Mouse (Mus musculus) cerebellum, postnatal 4 days (tissue): ENCODE measurements at regions not wholly inside any gene's neighbourhood (a gene's known extent, or its start where the extent isn't known, plus 50 kb on each side); places are given as distances from the start of the nearest gene placed in this dataset.
A peak's percentile ranks its signal among the peaks of the same experiment; 100 is the strongest.

ENCODE experiments used
- DNase-seq, 2 experiments: peaks; one replicate each; pipeline ENCODE4 v3.0.0; 2022; ENCODE audit warnings: low spot score in 2 of 2, mixed read lengths in 1 of 2

DNA sequence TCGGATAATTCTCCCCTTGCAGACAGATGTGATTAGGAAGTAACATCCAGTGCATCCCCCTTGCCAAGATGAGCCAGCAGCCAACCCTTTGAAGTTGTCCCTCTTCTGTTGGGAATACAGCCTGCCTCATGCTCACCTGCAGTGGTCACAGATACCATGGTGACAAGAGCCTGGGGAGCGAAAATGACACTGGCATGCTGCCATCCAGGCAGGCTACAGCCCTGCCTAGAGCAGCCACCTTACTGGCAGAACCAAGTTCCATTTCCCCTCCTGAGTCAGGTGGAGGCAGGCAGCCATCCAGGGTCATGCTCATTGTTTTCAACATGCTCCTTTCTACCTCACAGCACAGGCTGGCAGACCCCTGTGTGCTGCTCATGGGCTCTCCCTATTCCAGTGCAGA, 661.6 kb downstream of the Defb40 start:
- peak in 1 of 2 experiments; percentile 3 for DNase-seq

DNA sequence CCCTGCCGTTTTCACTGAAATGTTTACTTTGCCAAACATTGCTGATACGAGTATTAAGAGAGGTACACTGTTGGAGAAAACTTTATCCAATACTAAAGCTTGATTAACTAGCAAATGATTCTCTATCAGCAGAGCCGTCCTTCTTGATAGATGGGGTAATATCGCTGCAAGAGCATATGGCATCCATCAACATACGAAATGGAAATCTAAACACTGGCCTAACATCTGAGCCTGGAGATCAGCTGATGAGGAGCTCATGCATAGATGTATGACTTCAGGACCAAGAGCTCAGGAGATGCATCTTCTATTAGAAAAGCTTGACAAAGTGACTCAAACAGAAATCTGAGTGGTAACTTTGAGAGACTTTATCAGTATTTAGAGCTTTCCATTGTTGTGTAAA, 666.5 kb downstream of the Defb40 start:
- DNase-seq, result no peak

GRCm38 (mm10) chr8:18310927-18311326, 667.1 kb downstream of the Defb40 start:
- DNase-seq, result no peak

- peak in 1 of 2 experiments; percentile 21 for DNase-seq
Measured at GRCm38 (mm10) chr8:18287536-18288237, 690.4 kb downstream of the Defb40 start.

DNA sequence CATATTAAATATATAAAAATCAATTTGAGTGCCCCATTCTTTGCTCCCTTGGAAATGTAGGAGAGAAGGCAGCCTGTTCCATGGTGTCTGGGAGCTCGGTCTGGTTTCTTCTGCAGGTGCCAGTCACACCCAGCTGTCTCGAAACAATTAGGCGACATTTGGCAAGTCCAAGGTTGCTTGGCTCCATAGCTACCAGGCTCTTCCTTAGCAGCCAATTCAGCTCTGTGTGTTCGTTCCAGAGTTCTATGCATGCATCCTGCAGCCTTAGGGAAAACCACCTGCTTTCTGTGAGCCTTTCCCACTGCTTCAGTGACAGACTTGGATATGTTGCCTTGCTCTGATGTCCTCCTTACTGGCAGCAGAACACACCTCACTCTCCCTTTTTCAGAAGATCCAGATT, 698.1 kb downstream of the Defb40 start:
- peak in 1 of 2 experiments; percentile 8 for DNase-seq

GRCm38 (mm10) chr8:18268301-18268700, 709.8 kb downstream of the Defb40 start:
- DNase-seq, result no peak

DNA sequence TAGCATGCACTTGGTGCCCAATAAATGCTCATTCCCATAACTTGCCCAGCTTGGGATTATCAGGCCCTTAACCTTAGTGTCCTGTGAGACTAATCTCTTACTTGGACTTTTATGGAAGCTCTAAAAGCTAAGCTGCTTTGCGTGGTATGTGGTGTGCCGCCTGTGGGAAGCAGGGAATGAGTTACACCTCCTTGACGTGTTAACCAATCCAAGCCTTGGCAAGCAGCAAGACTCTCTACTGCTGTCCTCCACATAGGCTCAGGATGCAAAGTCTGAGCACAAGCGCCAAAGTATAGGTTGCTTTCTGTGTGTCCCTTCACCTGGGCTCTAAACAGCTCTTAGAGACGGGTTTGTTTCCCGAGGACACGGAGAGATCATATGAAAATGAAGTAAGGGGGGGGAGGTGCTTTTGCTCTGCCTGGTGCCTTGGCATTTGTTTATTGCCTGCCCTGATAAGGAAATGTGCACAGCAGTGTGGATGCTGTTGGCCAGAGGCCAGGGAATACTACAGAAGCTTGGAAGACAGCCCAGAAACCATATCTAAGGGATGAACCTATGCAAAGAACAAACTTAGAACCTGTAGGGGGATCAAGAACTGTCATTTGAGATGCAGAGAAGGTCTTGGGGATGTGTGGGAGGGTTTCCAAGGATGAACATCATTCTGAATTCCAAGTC, 719.6 kb downstream of the Defb40 start:
- peak in 1 of 2 experiments; percentile 21 for DNase-seq

- no peak for DNase-seq
Measured at GRCm38 (mm10) chr8:18246299-18246698, 731.8 kb downstream of the Defb40 start.

DNA sequence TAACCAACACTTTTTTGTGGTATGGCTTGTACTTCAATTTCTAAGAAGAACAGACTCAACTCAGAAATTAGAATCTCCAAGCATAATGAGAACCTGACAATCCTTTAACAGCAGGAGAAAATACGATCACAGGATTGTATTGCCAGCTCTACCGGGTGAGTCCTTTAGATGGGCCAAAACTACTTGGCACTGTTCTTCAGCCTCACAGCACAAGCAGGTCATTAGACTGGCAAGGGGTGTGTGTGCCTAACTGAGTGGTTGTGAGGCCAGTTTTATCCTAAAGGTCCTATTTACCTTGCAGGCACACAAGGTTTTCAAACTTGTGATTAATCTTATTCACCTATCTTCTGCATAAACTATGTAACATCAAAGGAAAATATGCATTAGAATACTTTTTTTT, 760.5 kb downstream of the Defb40 start:
- no peak for DNase-seq

DNA sequence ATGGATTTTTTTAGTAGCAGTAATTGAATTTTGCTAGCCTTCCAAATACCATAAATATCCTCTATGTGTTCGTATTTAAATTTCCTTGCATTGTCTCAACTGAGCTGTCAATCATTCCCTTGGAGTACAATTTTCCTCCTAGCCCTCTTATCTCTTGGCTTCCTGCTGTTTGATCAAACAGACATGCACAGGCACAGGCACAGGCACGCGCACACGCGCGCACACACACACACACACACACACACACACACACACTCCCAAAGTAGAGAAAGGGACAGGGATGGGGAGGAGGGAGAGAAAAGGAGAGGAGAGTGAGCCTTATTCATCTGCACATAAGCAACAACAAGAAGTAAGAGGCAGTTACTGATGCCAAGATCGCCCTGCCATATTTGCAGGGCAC, 760.9 kb downstream of the Defb40 start:
- no peak for DNase-seq

DNA sequence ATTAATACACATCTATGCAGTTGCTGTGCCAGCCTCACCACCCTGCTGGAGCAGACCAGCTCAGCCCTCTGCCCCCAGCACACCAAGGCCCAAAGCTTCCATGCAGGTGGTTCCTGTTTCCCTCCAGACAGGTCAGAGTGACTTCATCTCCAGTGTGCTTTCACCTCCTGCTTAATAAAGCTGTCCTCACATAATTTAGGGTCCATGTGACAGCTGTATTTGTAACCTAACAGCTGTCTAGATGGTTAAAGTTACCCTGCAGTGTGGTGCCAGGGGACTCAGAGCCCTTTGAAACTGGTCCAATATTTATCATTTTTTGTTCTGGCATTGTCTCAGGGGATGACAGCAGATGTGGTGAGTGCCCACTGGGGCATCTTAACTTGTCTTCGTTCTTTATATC, 761.5 kb downstream of the Defb40 start:
- DNase-seq, result no peak

DNA sequence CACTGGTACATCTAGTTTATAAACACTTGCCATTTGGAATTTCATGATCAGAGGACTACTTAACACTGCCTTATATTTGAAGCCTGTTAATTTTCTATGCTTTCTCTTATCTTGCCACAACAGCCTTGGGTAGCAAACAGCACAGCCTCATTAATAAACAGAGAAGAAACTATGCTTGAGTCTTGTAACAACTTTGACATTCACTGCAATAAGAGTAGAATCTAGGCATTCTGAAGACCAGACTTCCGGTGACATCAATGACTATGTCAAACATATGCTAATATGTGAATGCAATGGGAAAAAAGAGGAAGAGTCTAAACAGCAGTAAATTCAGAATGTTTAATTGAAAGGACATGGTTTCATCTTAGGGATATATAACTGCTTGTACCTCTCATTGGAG, 768.0 kb downstream of the Defb40 start:
- DNase-seq, result no peak

GRCm38 (mm10) chr8:18208658-18209057, 769.4 kb downstream of the Defb40 start:
- no peak for DNase-seq

DNA sequence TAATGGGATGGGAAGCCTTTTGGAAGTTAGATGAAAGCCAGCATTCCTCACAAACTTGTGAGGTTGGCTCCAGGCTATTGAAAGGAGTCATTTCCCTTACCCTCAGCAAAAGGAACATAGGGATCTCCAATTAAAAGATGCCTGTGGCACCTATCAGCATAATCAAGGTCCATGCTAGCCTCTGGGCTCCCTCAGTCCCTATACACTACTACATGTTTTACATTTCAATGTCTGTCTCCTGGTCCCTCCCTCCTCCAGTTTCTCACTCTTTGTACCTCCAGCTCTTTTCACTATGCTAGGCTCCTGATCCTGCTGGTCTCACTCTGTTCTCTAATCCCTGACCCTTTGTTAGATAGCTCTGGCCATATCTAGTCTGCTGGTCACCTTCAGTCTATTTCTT, 790.6 kb downstream of the Defb40 start:
- DNase-seq, result no peak

DNA sequence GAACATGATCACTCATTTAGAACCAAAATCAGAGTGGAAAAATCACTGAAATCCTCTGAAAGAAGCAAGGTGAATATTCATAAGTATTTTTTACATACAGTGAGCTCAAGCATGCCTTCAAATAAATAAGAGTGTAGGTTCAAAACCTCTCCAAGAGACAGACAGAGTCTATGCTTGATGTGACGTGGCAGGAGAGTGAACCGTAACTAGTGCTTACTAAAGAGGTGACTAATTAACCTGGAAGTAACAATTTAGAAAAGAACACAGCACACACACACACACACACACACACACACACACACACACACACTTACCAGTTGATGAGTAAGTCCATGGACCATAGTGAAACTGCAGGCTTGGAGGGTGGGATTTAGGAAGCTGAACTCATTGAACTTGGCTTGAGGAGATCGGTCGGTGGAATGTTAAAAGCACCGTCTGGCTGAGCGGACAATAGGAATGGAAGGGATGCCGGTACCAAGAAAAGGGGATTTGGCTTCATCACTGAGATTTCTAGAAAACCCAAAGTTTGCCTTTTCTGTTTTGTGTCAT, 802.4 kb downstream of the Defb40 start:
- no peak for DNase-seq

DNA sequence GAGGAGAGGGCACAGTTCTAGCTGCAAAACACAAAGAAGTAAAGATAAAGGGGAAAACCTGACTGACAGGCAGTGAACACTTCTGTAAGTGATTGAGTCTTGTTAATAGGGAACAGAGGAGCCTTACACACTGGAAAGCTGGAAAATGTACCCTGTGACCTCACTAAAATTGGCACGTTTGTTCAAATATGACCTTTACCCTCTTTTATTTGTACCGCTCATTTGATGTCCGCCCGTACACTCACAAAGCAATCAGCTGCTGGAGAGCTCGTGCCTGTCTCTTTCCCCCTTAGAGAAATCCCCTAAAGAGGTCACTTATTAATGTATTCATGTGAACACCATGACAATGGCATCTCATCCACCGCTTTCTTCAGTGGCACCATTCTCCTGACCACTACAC, 819.4 kb downstream of the Defb40 start:
- no peak for DNase-seq

DNA sequence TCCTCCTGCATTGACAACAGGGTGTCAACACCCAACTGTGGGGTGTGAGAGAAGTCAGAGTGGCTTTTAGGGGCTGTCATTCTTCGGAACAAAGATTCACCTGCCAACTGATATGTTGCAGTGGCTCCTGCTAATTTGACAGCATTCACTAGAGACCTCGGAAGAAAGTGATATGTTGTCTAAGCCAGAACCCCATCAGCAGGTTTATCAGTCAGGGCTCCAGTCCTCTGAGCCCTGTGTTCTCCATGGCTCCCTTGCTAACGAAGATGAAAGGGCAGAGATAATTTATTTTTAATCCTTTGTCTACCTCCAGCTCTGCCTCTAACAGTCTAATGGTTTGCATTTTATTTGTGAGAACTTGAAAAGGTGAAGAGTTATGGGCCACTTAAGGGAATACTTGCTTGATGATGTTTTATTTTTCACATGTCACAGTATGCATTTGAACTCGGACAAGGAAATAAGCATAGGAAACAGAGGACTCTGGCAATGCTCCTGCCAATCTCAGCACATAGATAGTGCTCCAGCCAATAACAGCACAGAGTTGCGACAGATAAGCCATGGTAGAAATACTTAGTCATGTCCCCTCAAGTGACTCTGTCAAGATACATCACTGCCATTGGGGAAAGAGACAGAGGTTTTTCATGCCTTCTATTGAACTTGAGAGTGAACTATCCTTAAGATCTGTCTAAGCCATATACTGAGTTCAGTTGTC, 862.6 kb downstream of the Defb40 start:
- DNase-seq, result no peak

DNA sequence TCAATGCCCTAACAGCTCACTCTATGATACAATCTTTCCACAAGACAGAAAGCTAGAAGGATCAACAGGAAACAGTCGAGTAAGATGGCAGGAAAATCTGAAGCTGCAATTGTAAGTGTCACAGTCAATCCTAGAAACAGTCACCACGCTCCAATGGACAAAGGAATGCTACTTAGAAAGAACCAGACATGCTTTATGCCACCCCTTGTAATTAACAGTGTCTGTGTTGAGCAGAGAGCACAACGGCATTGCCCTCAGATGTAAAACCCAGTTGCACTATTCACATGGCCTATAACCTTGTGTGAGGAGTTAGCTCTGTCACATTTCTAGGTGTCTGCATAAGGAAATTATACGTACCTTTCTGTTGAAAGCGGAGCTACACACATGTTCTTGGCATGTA, 864.8 kb downstream of the Defb40 start:
- no peak for DNase-seq

- DNase-seq, result no peak
Measured at GRCm38 (mm10) chr8:18109480-18109879, 868.6 kb downstream of the Defb40 start.

GRCm38 (mm10) chr8:18106827-18107226, 871.2 kb downstream of the Defb40 start:
- DNase-seq, result no peak

- DNase-seq, result no peak
Measured at GRCm38 (mm10) chr8:18065456-18065855, 912.6 kb downstream of the Defb40 start.

- no peak for DNase-seq
Measured at GRCm38 (mm10) chr8:18059526-18059925, 918.5 kb downstream of the Defb40 start.

DNA sequence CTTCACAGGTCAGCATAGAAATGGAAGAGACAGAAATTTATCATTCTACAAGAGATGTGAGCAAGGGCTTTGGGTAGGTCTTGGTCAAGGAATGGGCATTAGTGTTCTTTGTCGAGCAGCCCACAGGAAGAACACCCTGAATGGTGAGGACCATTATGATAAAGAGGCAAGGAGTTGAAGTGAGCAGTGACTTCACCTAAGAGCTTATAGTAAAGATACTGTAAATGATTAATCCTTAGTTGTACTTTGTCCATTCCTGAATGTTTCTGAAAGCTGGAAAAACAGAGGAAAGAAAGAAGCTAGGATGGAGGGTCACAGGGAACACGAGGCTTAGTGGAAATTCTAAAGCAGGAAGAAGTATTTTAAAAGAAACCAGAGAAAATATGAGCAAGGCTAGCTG, 956.9 kb downstream of the Defb40 start:
- DNase-seq, result no peak
